In genomic region chr5:36252746-36253504, GRCm38 (mm10) we compare ENCODE assay signal across 13 mouse cellular contexts. TPM values are rescaled to one million over a fixed set of nuclear protein-coding genes. Genes with fewer than 3 reads are reported as not detected.
DNase-seq lines count a peak whose midpoint lies in the region; ATAC-seq and TF ChIP-seq lines count a peak whose summit lies in the region.
"Had no signal": no experiment of that assay in that cellular context is flagged by ENCODE, and none has a peak within 500 bp of the region (broad histone marks: within the 10 kb centered on the region; RNA-seq: fewer than 3 reads in every experiment).

No protein-coding gene starts in this region.

- no peak for TF ChIP-seq CTCF in embryonic fibroblast, embryonic 13.5 days (IDR thresholded peaks at IDR 0.05; ENCODE audit: borderline replicate concordance, insufficient read depth, low read length)
- no peak for TF ChIP-seq CTCF in lung, postnatal 0 days (IDR thresholded peaks at IDR 0.05)

- H3K9ac ChIP-seq in kidney, embryonic 14.5 days (ENCODE audit: low read depth, low read length) = no peak overlapping the region
- H3K9ac ChIP-seq in embryonic facial prominence, embryonic 14.5 days (ENCODE audit: low read depth, low read length) = no peak overlapping the region
- no peak overlapping the region for H3K9ac ChIP-seq in lung, postnatal 0 days (replicated peaks; ENCODE audit: low read depth)

- H3K4me3 ChIP-seq in kidney, embryonic 14.5 days (ENCODE audit: low read length) = no peak overlapping the region
- H3K4me3 ChIP-seq in embryonic facial prominence, embryonic 14.5 days (ENCODE audit: low read depth, low read length) = no peak overlapping the region
- no peak overlapping the region for H3K4me3 ChIP-seq in embryonic fibroblast, embryonic 13.5 days (ENCODE audit: insufficient read depth, low read length)
- H3K4me3 ChIP-seq in lung, postnatal 0 days (ENCODE audit: low read depth, low read length) = no peak overlapping the region
- H3K4me3 ChIP-seq: gastrocnemius, adult 2 months had no signal

- WGBS in kidney, embryonic 14.5 days = 62% methylated on average over 17 of the region's 17 CpGs
- 59% methylated on average over 17 of the region's 17 CpGs for WGBS in embryonic facial prominence, embryonic 14.5 days
- 46% methylated on average over 17 of the region's 17 CpGs for WGBS in lung, postnatal 0 days

- no peaks in the 10 kb centered on the region for H3K4me1 ChIP-seq in kidney, embryonic 14.5 days (ENCODE audit: control insufficient read depth, insufficient read depth, low read length)
- H3K4me1 ChIP-seq in embryonic facial prominence, embryonic 14.5 days (ENCODE audit: control insufficient read depth, insufficient read depth, low read length) = peaks cover 36% of the 10 kb centered on the region; the same call in 1 of the 2 replicates
- H3K4me1 ChIP-seq in embryonic fibroblast, embryonic 13.5 days (ENCODE audit: control insufficient read depth, insufficient read depth, low read length) = peaks cover 9% of the 10 kb centered on the region
- H3K4me1 ChIP-seq in lung, postnatal 0 days (ENCODE audit: insufficient read depth, low read depth, low read length) = peaks cover 3% of the 10 kb centered on the region; the same call in 1 of the 2 replicates

- intact Hi-C loops in left cerebral cortex, postnatal 36 days (cut with DNase I) = no loop called here

- ATAC-seq in kidney, embryonic 14.5 days (ENCODE audit: low FRiP score, low TSS enrichment) = no peak
- ATAC-seq in embryonic facial prominence, embryonic 14.5 days (ENCODE audit: low read depth) = peak; percentile 30; the same call in 1 of the 2 replicates
- peak; percentile 69 for ATAC-seq in lung, postnatal 0 days

- DNase-seq in kidney, adult 11 months = no peak
- peak; percentile 85 for DNase-seq in embryonic facial prominence, embryonic 14.5 days (ENCODE audit: low spot score)
- peak; percentile 78 for DNase-seq in lung, postnatal 0 days (ENCODE audit: low spot score)
- DNase-seq in thymus, postnatal 0 days (ENCODE audit: low spot score) = no peak
- no peak for DNase-seq in left cerebral cortex, postnatal 36 days (ENCODE audit: low spot score in 2 of 2)
- DNase-seq: adrenal gland, postnatal 10 days; cerebellum, adult 11 months; gastrocnemius, adult 2 months; right cerebral cortex, postnatal 4 days had no signal

- no peak for TF ChIP-seq POLR2A in embryonic fibroblast, embryonic 13.5 days (IDR thresholded peaks at IDR 0.05; ENCODE audit: low read depth, low read length)

- H3K4me2 ChIP-seq in kidney, embryonic 14.5 days (replicated peaks; ENCODE audit: low read depth, low read length) = no peak overlapping the region
- no peak overlapping the region for H3K4me2 ChIP-seq in embryonic facial prominence, embryonic 14.5 days (ENCODE audit: low read depth, low read length)
- no peak overlapping the region for H3K4me2 ChIP-seq in lung, postnatal 0 days (replicated peaks; ENCODE audit: low read depth, low read length)

- H3K9me3 ChIP-seq in kidney, embryonic 14.5 days (ENCODE audit: control insufficient read depth, low read length) = no peaks in the 10 kb centered on the region
- H3K9me3 ChIP-seq in embryonic facial prominence, embryonic 14.5 days (ENCODE audit: control insufficient read depth, low read length) = no peaks in the 10 kb centered on the region
- H3K9me3 ChIP-seq in lung, postnatal 0 days (ENCODE audit: low read length) = no peaks in the 10 kb centered on the region

- H3K27ac ChIP-seq in kidney, embryonic 14.5 days (ENCODE audit: low read depth, low read length) = peak overlapping the region; percentile 38; the same call in 1 of the 2 replicates
- peak overlapping the region; percentile 72 for H3K27ac ChIP-seq in embryonic facial prominence, embryonic 14.5 days (replicated peaks; ENCODE audit: low read depth, low read length)
- H3K27ac ChIP-seq in embryonic fibroblast, embryonic 13.5 days (ENCODE audit: insufficient read depth, low read length) = peak overlapping the region; percentile 78
- peak overlapping the region; percentile 54 for H3K27ac ChIP-seq in lung, postnatal 0 days (ENCODE audit: low read length)
- H3K27ac ChIP-seq: gastrocnemius, adult 2 months had no signal

- no peak for TF ChIP-seq EP300 in lung, postnatal 0 days (IDR thresholded peaks at IDR 0.05)

- no peaks in the 10 kb centered on the region for H3K27me3 ChIP-seq in kidney, embryonic 14.5 days (ENCODE audit: control insufficient read depth, insufficient read depth, low read length)
- H3K27me3 ChIP-seq in embryonic facial prominence, embryonic 14.5 days (replicated peaks; ENCODE audit: control insufficient read depth, insufficient read depth, low read length) = no peaks in the 10 kb centered on the region
- H3K27me3 ChIP-seq in lung, postnatal 0 days (replicated peaks; ENCODE audit: insufficient read depth, low read length) = no peaks in the 10 kb centered on the region

- H3K36me3 ChIP-seq in kidney, embryonic 14.5 days (ENCODE audit: control insufficient read depth, insufficient read depth, low read length) = no peaks in the 10 kb centered on the region
- H3K36me3 ChIP-seq in embryonic facial prominence, embryonic 14.5 days (ENCODE audit: control insufficient read depth, insufficient read depth, low read length) = no peaks in the 10 kb centered on the region
- H3K36me3 ChIP-seq in lung, postnatal 0 days (ENCODE audit: insufficient read depth, low read length) = no peaks in the 10 kb centered on the region

RNA-seq across cellular contexts. Expression of gene Psapl1, which starts 49.1 kb away (rescaled TPM):
- 0.11 TPM in 2 replicates for polyA plus RNA-seq in kidney, embryonic 14.5 days (2014; fragmentation: Nextera tagmentation; extraction: Ambion mirVana)
- 3.6 and 7.5 TPM in 2 replicates for polyA plus RNA-seq in embryonic facial prominence, embryonic 14.5 days (2014; fragmentation: Nextera tagmentation; extraction: Ambion mirVana)
- polyA plus RNA-seq in embryonic fibroblast, embryonic 13.5 days (2011; ENCODE audit: insufficient read length, low read depth, missing spikeins) = not detected in 2 replicates
- 0.93 and 1.0 TPM in 2 replicates for polyA plus RNA-seq in lung, postnatal 0 days (2015; fragmentation: Nextera tagmentation; extraction: Ambion mirVana)
- 0.66 and 0.70 TPM in 2 replicates for polyA plus RNA-seq in thymus, postnatal 0 days (2015; fragmentation: Nextera tagmentation; extraction: Ambion mirVana)
- total RNA-seq in left cerebral cortex, postnatal 36 days (2021) = not detected
- total RNA-seq: adrenal gland, postnatal 10 days; gastrocnemius, adult 2 months; megakaryocyte, adult 5-6 weeks had no signal
- polyA plus RNA-seq: hindbrain, embryonic 11.5 days had no signal

Comparison
In these comparisons a context has a peak if more than half of its experiments do, and no peak if none do; other contexts are left out.
1. DNase-seq: peak in embryonic facial prominence, embryonic 14.5 days (single experiment) and lung, postnatal 0 days (single experiment); none in kidney, adult 11 months (single experiment), thymus, postnatal 0 days (single experiment) and left cerebral cortex, postnatal 36 days (0 of 2).
2. Peak in every context shown above with its lines, with median percentiles within 50 percentile points of each other: H3K27ac ChIP-seq.